Mouse (Mus musculus): ENCODE results near the gene Trim38.
"Not testable (repeated sequence)": the region's sequence is repeated elsewhere in the genome, so short reads cannot be mapped to it uniquely, and the experiment has no call there.

The Trim38 gene

DNA sequence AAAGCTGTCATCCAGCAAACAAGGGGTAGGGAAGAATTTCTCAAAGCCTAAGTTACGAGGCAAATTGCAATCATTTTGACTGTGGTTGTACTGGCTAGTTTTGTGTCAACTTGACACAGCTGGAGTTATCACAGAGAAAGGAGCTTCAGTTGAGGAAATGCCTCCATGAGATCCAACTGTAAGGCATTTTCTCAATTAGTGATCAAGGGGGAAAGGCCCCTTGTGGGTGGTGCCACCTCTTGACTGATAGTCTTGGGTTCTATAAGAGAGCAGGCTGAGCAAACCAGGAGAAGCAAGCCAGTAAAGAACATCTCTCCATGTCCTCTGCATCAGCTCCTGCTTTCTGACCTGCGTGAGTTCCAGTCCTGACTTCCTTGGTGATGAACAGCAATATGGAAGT is at the start of gene Trim38:
Gene Trim38 (plus strand): TSS at position 301 of the 400 bp plus-strand sequence.
- DNase-seq (ENCODE audit: low spot score in 2 of 2): not testable (repeated sequence)

DNA sequence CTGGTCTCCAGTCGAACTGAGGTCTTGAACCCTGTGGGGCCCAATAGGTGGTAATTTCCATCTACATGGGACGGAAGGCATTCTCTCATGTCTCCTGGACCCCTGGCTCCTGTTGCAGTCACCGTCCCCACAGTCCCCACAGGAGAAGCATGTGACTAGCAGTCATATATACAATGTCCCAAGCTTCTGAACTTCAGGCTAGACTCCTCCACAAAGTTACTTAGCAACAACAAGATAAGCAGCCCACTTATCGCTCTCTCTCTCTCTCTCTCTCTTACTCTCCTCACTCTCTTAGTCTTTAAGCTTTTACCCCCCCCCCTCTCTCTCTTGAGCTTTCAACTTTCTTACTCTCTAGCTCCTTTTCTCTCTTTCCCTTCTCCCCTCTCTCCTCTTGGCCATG is 45.5 kb upstream of the Trim38 start:
- DNase-seq (ENCODE audit: low spot score in 2 of 2): no peak

DNA sequence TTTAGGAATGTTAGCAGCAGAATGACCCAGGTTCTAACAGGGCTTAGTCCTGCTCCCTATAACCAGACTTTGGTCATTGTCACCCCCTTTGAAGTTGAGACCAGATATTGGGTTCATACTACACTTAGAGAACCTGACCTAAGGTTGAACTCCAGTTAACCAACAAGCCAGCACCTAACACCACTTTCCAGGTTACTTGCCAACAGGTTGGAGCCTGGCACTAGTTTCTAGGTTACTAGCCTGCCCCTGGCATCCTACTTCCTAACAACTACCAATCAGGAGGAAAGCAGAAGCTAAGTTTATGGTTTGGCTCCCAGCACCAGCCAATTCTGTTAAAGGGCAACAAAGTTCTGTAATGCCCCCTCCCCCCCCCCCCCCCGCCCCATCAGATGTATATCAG is 44.5 kb upstream of the Trim38 start:
- DNase-seq (ENCODE audit: low spot score in 2 of 2): no peak

DNA sequence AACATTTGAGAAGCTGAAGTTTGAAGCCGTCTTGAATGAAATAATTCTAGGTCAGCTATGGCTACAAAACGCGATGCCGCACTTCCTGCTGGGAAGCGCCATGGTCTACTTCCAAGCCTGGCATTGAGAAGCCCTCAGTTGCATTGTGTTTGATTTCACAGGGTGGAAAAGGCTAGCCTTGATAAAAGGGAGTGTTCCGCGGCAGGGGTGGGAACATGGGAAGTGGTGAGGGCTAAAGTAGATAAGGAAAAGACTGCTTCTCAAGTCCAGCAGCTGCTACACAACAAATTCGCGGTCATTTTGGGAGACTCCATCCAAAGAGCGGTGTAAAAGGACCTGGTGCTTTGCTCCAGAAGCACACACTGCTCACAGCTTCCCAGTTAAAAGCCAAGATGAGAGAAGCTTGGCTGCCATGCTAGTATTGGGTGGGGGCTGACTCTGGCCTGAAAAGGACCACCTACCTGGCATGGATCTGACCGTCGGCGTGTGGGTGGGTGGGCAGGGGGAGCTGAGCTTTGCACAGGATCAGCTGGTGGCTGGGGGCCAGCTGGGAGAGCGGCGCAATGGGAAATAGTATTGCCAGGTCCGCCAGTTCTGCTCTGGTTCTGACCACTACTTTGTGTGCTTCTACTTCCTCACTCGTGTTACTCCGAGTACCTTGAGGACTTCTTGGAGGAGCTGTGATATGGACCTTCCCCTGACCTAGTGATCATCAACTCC is 41.1 kb upstream of the Trim38 start:
- DNase-seq (ENCODE audit: low spot score in 2 of 2): peak in 1 of 2 experiments; percentile 25

DNA sequence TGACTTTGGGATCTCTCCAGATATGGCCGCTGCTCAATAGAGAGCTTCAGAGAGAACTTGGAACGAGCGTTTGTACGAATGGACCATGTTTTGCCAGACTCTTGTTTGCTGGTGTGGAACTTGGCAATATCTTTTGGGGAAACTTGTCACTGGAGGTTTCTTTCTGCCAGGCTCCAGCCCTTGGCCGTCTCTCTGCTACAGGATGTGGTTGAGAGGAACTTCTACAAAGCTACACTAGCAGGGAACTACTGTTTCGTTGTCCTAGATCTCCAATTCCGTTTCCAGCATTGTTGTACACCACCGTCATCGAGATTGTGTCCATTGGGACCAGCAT is 40.6 kb upstream of the Trim38 start:
- DNase-seq (ENCODE audit: low spot score in 2 of 2): peak; percentile 46 to 52

DNA sequence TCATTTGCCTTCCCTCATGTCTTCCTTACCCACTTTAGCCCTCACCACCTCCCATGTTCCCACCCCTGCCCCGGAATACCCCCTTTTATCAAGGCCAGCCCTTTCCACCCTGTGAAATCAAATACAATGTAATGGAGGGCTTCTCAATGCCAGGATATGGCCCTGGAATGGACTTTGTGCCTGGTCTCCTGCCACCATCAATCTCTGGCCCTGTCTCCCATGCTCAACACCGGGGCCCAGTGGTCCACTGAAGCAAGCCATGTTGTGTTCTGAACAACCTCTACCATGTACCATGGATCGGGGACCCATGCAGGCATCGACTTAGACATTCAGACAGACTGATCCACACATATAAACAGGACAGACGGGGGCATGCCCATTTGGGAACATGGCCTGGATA is 40.0 kb upstream of the Trim38 start:
- no peak for DNase-seq (ENCODE audit: low spot score in 2 of 2)

DNA sequence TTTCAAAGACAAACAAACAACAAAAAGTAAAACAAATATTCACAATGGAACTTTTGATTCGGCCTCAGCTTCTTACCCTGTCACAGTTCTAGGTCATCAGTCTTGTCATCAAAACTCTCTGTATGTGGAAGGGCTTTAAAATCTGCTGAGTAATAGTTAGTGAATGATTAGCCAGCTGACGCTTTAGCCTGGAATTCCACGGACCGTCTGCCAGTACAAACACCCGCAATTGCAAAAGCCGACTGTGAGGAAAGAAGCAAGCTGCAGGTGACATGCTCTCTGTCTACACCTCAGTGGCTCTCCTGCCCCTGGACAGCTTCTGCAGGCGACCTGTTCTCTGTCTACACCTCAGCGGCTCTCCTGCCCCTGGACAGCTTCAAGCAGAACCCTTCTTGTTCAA is 39.2 kb upstream of the Trim38 start:
- peak; percentile 27 to 55 for DNase-seq (ENCODE audit: low spot score in 2 of 2)

DNA sequence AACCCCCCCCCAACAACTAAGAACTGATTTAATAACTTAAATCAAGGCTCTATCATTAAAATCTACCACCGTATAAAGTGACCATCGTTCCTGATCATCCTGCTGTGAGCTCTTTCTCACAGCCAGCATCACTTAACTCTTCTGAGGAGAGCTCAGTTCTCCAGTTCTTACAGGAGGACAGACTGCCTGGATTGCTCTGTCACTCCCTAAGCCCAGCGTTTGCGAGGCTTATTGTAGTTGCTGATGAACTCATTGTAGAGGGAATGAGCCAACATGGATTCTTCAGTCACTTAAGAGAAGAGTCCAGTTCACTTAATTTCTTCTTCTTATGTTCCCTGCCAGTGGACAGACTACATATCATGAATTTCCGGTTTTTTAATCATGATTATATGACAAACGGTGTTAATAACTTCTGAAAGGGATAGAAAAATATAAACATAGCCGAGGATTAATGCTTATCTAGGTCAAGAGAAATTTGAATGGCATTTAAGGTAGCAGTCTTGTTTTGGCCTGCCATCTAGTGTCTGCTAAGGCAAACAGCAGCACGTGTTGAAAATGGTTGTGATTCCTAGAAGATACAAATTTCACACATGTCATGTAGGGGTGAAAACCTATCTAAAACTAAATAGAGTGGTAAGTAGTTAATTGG is 37.4 kb upstream of the Trim38 start:
- peak in 1 of 2 experiments; percentile 39 for DNase-seq (ENCODE audit: low spot score in 2 of 2)

DNA sequence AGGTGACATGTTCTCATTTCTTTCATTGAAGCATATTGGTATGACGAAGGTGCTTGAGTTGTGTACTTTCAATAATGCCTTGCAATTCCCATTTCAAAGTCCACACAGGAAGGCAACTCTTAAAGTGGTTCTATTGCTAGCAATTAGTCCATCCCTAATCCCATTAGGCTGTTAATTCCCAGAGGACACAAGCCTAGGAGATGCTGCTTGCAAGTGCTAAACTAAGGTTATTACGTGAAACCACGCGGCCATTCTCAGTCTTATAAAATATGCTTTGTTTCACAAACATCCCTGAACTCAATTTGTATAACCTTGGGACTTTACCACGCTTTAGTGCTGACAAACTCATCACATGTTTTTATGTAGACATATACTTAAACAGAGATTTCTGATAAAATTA is 32.6 kb upstream of the Trim38 start:
- DNase-seq (ENCODE audit: low spot score in 2 of 2): no peak

DNA sequence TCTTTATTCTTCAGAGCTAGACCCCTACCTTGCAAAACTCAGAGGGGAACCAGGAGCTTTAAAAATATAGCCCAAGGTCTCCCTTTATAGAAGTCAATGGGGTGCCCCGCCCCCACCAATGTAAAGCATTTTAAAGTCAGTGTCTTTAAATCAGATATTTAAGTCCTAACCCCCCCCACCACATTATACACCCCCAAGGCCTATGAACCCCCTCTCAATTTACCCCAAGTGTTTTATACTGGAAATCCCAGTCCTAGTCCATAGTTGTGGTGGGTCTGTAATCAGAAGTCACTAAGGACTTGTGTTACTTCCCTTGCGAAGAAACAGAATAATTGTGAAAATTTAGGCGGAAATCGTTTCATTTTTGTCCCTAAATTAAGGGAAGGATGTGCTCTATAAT is 31.7 kb upstream of the Trim38 start:
- peak in 1 of 2 experiments; percentile 36 for DNase-seq (ENCODE audit: low spot score in 2 of 2)

DNA sequence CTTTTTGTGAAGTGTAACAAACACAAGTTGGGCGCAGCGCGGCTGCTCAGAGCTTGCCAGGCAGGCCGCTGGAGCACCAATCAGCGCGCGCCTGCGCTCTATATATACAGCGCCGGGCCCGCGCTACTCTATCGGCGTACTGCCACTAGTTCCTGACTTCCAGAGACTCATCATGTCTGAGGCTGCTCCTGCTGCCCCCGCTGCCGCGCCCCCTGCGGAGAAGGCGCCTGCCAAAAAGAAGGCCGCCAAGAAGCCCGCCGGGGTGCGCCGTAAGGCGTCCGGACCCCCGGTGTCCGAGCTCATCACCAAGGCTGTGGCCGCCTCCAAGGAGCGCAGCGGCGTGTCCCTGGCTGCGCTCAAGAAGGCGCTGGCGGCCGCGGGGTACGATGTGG is 31.0 kb upstream of the Trim38 start, which contains the start of gene Hist1h1c:
Gene Hist1h1c (plus strand): TSS at position 132 of the 392 bp plus-strand sequence.
- peak; percentile 92 to 96 for DNase-seq (ENCODE audit: low spot score in 2 of 2)

DNA sequence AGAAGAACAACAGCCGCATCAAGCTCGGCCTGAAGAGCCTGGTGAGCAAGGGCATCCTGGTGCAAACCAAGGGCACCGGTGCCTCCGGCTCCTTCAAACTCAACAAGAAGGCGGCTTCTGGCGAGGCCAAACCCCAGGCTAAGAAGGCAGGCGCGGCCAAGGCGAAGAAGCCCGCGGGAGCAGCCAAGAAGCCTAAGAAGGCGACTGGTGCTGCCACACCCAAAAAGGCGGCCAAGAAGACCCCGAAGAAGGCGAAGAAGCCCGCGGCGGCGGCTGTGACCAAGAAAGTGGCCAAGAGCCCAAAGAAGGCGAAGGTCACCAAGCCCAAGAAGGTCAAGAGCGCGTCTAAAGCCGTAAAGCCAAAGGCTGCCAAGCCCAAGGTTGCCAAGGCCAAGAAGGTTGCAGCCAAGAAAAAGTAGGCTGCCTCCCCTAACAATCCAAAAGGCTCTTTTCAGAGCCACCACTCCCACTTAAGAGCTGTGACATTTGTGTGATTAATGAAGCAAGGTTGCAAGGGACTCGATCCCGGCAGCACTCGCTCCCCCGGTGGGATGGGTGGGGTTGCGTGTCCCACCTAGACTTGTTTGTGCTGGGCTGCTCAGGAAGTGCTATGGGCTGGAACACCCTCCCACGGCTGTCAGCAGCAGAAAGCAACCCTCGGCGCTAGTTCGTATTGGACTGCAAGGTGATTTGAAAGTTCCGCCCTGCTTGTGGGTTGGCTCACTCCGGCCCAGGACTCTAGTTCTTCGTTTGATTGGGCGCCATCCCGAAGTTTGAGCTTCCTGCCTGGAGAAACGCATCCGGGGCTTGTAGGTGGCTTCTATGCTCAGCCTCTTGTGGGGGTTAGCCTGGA is 30.4 kb upstream of the Trim38 start:
- DNase-seq (ENCODE audit: low spot score in 2 of 2): peak; percentile 98 to 99

DNA sequence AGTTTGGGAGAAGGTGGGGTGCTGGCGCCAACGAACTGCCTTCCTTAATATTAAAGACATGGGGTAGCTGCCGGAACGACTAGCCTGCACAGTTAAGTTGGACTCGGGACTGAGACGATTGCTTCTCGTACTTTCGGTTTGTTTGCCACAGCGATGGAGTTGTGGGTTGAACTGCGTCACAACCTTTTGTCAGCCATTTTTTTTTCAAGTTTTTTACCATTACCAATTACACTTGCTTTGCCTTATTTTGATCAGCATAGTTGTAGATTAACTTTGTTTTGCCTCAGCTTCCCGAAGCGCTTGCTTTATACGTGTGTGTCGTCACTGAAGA is 29.8 kb upstream of the Trim38 start:
- DNase-seq (ENCODE audit: low spot score in 2 of 2): no peak

DNA sequence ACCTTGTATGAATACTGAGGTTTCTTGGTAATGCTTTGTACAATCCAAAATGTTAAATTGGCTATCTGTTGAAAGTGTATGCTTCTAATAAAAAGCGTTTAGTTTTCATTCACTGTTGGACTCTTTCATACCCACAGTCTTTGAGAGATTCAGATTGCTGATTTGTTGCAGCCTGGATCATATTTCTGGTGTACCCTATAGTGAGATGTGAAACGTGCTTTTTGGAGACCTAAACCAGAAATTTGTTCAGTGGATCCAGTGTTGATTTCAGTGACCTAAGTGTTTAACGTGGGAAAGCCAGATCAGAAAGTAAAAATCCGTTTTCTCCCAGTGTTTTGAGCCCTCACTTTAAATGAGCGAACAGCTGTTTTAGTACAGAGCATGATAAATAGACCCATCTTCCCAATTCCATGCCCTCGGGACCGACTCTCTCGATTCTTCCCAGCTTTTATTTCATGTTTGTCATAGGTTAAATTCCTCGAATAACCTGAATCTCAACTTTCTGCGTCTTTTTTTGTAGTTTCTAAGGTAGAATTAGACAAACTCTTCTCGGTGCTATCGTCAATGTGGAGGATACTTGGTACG is 29.4 kb upstream of the Trim38 start:
- DNase-seq (ENCODE audit: low spot score in 2 of 2): no peak

DNA sequence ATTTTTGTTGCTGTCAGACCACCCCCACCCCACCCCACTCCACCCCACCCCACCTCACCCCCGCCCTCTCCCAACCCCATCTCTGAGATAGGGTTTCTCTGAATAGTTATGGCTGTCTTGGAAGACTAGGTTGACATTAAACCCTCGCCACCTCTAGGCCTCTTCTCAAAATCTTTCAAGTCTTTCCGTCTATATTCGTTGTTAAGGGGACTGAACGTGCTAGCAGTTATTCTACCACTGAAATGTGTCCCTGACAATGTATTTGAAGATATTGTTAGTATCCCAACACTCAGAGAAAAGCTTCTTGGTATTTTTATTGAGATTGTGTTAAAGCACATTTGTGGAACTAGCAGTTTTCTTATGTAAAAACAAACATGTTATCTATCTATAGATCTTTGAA is 28.8 kb upstream of the Trim38 start:
- no peak for DNase-seq (ENCODE audit: low spot score in 2 of 2)

DNA sequence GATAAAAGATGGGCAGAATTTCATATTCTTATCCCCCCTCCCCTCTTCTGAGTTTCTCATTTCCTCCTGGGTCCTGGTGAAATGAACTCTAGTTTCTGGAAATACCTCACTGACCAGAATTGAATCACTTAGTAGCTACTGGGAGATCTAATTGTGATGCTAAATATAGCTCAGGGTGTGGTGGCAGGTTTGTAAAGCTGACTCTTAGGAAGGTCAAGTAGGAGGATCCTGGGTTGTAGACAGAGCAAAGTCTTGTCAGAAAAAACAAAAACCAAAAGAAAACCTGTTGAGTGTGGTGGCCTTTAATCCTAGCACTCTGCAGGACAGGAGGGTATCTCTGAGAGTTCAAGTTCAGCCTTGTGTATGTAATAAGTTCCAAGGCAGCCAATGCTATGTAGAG is 27.7 kb upstream of the Trim38 start:
- DNase-seq (ENCODE audit: low spot score in 2 of 2): no peak

DNA sequence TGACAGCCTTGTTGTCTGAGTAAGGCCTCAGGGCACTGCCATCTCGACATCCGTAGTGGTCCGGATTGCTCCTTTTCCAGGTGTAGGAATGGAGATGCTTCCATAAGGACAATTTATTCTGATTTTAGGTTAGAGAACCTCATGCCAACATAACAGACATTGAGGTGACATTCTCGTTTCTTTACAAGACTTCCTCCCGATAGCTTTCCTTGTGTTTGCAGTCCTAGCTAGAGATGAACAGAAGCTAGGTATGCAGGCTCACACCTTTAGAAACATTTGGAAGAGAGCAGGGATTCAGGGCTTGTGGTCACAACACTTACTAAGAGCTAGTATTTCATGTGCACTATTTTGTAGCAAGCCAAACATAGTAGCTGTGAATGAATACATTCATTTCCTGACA is 26.5 kb upstream of the Trim38 start:
- DNase-seq (ENCODE audit: low spot score in 2 of 2): no peak

DNA sequence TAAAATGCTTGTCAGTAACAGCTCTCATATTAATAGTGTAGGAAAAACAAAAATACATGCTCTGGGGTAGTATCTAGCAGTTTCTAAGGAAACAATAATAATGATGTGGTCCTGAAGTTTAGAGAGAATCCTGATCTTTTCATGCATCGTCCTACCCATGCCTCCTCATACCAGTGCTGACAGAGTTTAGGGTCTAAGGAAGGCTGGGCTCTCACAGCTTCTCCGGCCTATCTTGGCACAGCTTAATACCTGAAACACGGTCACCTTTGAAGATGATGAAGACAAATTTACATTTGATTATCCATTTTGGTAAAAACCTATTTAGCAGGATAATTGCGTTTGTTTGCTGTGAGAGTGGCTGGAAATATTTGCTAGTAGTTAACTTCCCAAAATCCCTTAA is 25.8 kb upstream of the Trim38 start:
- DNase-seq (ENCODE audit: low spot score in 2 of 2): no peak

DNA sequence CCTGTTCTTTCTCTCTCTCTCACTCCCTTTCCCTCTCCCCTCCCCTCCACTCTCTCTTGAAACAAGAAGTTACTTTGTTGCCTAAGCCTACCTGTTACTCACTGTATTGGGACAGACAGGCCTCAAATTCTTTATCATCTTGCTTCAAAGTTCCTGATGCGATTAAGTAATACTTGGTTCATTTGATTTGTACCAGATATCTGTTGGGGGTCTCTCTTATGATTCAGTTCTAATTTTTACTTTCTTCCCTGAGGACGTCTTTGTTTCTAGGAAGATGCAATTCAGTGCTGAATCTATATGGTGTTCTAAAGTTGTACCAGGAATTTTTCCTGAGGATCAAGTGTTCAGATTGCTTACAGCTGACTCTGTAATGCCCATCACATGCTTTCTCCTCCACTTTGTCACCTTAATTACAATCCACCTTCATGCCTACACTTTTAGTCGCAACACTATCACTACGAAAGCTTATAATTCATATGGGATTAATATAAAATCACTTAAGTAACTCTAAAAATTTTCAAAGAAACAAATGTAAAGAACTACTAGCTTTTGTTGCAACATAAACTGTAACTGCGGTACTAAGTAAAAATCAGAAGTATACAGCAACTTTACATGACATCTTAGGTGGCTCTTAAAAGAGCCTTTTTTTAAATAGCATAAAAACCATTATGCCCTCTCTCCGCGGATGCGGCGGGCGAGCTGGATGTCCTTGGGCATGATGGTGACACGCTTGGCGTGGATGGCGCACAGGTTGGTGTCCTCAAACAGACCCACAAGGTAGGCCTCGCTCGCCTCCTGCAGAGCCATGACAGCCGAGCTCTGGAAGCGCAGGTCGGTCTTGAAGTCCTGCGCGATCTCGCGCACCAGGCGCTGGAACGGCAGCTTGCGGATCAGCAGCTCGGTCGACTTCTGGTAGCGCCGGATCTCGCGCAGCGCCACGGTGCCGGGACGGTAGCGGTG is 25.0 kb upstream of the Trim38 start:
- DNase-seq (ENCODE audit: low spot score in 2 of 2): no peak

DNA sequence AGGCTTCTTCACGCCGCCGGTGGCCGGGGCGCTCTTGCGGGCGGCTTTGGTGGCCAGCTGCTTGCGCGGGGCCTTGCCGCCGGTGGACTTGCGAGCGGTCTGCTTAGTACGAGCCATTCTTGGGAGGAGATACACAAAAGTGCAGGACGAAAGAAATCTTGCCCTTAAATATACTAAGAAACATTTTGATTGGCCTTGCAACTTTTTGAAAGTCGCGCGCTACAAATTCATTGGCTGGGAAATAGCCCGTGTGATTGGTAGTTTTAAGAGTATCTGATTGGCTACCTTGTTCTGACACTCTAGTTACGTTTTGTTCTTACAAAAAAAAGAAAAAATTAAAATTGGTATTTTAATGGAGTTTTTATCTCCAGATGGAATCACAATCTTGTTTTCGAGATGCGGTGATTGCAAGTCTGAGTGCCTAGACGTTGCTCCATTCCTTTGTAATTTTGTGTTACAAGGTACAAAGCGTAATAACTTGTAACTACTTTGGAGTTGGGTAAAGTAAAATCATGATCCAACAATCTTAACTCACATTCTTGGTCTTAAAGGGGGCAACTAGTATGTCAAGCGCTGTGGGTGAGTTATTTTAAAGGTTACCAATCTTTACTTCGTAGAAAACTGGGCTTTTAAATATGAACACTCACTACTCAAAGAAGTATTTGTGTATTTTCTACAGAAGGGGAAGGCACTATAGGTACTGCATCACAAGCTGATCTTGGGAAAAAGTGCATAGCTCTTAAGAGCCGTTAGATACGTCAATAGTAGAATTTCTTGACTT is 24.1 kb upstream of the Trim38 start, which contains the start of gene Hist1h3c:
Gene Hist1h3c (minus strand): TSS at position 222 of the 781 bp plus-strand sequence.
- DNase-seq (ENCODE audit: low spot score in 2 of 2): peak; percentile 75 to 83
